Mouse (Mus musculus): Measurements from ENCODE around the gene Tsc22d4. TPM values are rescaled to one million over a fixed set of nuclear protein-coding genes. Genes with fewer than 3 reads are reported as not detected.

The Tsc22d4 gene
- polyA plus RNA-seq (2014; fragmentation: Nextera tagmentation; extraction: Ambion mirVana): 47.0 and 62.9 TPM in 2 replicates

DNA sequence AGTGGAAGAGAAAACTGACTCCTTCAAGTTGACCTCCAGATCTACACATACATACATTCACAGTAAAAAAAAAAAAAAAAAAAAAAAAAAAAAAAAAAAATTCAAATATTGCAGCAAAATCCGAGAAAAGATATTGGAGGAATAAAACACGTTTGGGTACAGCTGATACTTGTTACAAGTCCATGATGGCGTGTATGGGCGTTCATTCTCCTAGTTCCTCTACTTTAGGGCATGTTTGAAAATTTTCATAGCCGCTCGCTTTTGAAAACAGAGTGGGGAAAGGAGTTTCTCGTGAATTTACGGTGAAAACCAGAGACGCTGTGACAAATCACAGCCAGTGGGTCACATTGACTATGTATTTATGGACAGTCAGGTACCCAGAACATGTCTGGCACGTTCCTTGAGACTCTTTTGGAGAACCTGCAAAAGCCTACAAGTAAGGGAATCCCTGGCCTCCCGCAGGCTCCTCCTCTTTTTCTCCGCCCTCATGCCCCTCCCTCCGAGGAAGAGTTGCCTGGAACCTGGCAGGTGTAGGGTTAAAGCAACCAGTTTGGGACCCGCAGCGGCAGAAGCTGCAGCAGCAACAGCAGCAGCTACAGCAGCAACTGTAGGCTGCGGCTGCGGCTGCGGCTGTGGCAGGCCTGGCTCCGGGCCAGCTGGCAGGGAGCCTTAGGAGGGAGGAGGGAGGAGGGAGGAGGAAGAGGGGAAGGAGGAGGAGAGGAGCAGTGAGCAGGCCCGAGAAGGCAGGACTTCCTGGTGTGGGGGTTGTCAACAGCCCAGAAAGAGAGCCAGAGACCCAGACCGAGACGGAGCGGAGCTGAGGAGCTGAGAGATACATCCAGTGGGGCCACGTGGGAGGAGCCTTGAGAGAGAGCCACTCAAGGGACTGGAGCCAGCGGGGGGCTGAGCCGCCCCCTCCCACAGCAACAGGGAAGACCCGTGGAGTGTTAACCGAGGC is at the start of gene Tsc22d4:
TSS of gene Tsc22d4 (plus strand) at position 517 of the 958 bp plus-strand sequence.
- H3K4me1 ChIP-seq (ENCODE audit: control insufficient read depth, insufficient read depth, low read length): peaks cover 32% of the 10 kb centered on the region
- WGBS: 6% methylated on average over 28 of the region's 28 CpGs
- H3K36me3 ChIP-seq (ENCODE audit: control insufficient read depth, insufficient read depth, low read length): no peaks in the 10 kb centered on the region
- H3K9me3 ChIP-seq (ENCODE audit: control insufficient read depth, low read length): no peaks in the 10 kb centered on the region
- H3K27ac ChIP-seq (ENCODE audit: low read depth, low read length): peak within 1 kb of the TSS; percentile 86
- peak; percentile 81 for ATAC-seq (ENCODE audit: low FRiP score)
- H3K9ac ChIP-seq (ENCODE audit: low read length): peak within 1 kb of the TSS; percentile 81
- peak; percentile 98 for DNase-seq (ENCODE audit: low spot score, missing footprints)
- H3K4me2 ChIP-seq: peak within 1 kb of the TSS; percentile 97
- H3K27me3 ChIP-seq (ENCODE audit: control insufficient read depth, insufficient read depth, low read length): no peaks in the 10 kb centered on the region
- peak within 1 kb of the TSS; percentile 66 for H3K4me3 ChIP-seq (ENCODE audit: low read depth, low read length)

DNA sequence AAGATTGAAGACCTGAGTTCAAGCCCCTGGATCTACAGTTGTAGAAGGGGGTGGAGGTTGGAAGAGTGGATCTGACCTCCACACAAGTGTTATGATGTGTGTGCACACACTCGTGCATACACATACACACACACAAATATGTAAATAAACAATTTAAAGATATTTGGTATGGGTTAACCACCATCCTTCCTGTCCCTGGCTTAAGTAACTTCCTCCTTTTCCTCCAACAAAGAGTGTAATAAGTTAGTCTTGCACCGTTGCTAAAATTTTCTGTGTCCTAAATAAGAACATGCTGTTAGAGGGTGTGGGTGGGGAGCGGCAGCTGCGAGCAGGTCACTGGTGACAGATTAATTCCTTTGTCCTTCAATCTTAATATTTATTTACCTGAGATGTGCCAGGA is 49.6 kb upstream of the Tsc22d4 start:
- 83% methylated on average over 4 of the region's 4 CpGs for WGBS
- ATAC-seq (ENCODE audit: low FRiP score) (no peak), DNase-seq (ENCODE audit: low spot score, missing footprints) (no peak)
- Histone ChIP-seq H3K4me3 (ENCODE audit: low read depth, low read length) (no peak overlapping the region), H3K9ac (ENCODE audit: low read length) (no peak overlapping the region), H3K4me2 (no peak overlapping the region), H3K36me3 (ENCODE audit: control insufficient read depth, insufficient read depth, low read length) (no peaks in the 10 kb centered on the region), H3K9me3 (ENCODE audit: control insufficient read depth, low read length) (no peaks in the 10 kb centered on the region), H3K27ac (ENCODE audit: low read depth, low read length) (no peak overlapping the region), H3K27me3 (ENCODE audit: control insufficient read depth, insufficient read depth, low read length) (no peaks in the 10 kb centered on the region), H3K4me1 (ENCODE audit: control insufficient read depth, insufficient read depth, low read length) (no peaks in the 10 kb centered on the region)

DNA sequence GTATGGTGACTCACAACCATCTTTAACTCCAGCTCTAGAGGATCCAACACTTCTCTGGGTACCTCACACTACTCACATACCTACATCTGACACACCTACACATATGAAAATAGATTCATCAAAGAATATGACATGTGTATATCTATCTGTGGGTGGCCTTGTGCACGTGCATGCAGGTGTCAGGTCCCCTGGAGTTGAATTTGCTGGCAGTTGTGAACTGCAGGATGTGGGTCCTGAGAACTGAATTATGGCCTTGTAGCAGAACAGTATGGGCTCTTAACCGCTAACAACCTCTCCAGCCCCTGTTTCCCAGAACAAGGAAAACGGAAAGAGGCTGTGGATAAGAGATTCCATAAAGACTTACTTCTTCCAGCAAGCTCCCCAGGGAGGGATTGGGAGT is 46.5 kb upstream of the Tsc22d4 start:
- Histone ChIP-seq H3K4me1 (ENCODE audit: control insufficient read depth, insufficient read depth, low read length) (no peaks in the 10 kb centered on the region), H3K36me3 (ENCODE audit: control insufficient read depth, insufficient read depth, low read length) (no peaks in the 10 kb centered on the region), H3K9ac (ENCODE audit: low read length) (no peak overlapping the region), H3K4me2 (no peak overlapping the region), H3K27ac (ENCODE audit: low read depth, low read length) (no peak overlapping the region), H3K9me3 (ENCODE audit: control insufficient read depth, low read length) (no peaks in the 10 kb centered on the region), H3K27me3 (ENCODE audit: control insufficient read depth, insufficient read depth, low read length) (no peaks in the 10 kb centered on the region), H3K4me3 (ENCODE audit: low read depth, low read length) (no peak overlapping the region)
- ATAC-seq (ENCODE audit: low FRiP score): no peak
- 83% methylated on average over 3 of the region's 3 CpGs for WGBS
- no peak for DNase-seq (ENCODE audit: low spot score, missing footprints)

DNA sequence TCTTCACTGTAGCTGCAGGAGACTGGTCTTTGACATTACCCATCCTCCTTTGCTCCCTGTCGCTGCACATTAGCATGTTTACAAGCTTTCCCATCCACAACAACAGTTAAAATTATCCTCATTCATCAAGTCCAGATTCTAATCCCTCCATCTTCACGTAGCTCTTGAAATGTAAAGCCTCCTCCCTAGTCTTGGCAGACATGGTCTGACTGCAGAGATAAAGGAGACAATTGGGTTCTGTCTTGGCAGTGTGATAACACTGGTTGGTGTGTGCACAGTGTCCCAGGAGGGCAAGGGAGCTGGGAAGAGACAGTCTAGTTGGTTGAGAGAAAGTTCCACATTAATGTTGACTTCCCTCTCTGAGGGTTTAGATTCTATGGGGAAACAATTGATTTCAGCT is 45.7 kb upstream of the Tsc22d4 start:
- Histone ChIP-seq H3K36me3 (ENCODE audit: control insufficient read depth, insufficient read depth, low read length) (no peaks in the 10 kb centered on the region), H3K27ac (ENCODE audit: low read depth, low read length) (no peak overlapping the region), H3K27me3 (ENCODE audit: control insufficient read depth, insufficient read depth, low read length) (no peaks in the 10 kb centered on the region), H3K9ac (ENCODE audit: low read length) (no peak overlapping the region), H3K9me3 (ENCODE audit: control insufficient read depth, low read length) (no peaks in the 10 kb centered on the region), H3K4me2 (no peak overlapping the region), H3K4me3 (ENCODE audit: low read depth, low read length) (no peak overlapping the region), H3K4me1 (ENCODE audit: control insufficient read depth, insufficient read depth, low read length) (no peaks in the 10 kb centered on the region)
- WGBS: 58% methylated on average over 2 of the region's 2 CpGs
- no peak for DNase-seq (ENCODE audit: low spot score, missing footprints)
- ATAC-seq (ENCODE audit: low FRiP score): no peak

DNA sequence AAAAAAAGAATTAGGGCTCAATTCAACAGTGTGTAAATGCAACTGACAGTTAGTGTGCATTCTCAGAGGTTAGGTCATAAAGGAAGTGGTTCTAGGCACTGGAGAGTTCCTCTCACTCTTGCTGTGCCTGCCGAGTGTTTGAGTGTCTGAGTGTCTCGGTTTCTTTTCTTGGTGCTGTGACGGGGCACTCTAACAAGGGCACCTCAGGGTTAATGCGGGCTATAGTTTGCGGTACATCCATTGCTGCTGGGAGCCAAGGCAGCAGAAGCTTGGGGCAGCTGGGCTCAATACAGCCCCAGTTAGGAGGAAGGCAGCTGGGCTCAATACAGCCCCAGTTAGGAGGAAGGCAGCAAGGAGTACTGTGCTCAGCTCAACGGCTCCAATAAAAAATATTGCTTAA is 40.3 kb upstream of the Tsc22d4 start:
- Histone ChIP-seq H3K9ac (ENCODE audit: low read length) (no peak overlapping the region), H3K27ac (ENCODE audit: low read depth, low read length) (no peak overlapping the region), H3K36me3 (ENCODE audit: control insufficient read depth, insufficient read depth, low read length) (no peaks in the 10 kb centered on the region), H3K4me2 (no peak overlapping the region), H3K27me3 (ENCODE audit: control insufficient read depth, insufficient read depth, low read length) (no peaks in the 10 kb centered on the region), H3K4me3 (ENCODE audit: low read depth, low read length) (no peak overlapping the region), H3K9me3 (ENCODE audit: control insufficient read depth, low read length) (no peaks in the 10 kb centered on the region), H3K4me1 (ENCODE audit: control insufficient read depth, insufficient read depth, low read length) (peaks cover 6% of the 10 kb centered on the region)
- WGBS: 71% methylated on average over 6 of the region's 6 CpGs
- DNase-seq (ENCODE audit: low spot score, missing footprints) (no peak), ATAC-seq (ENCODE audit: low FRiP score) (no peak)

- ATAC-seq (ENCODE audit: low FRiP score): no peak
Measured at GRCm38 (mm10) chr5:137706913-137707633, 38.5 kb upstream of the Tsc22d4 start.

GRCm38 (mm10) chr5:137713454-137713853 is 32.1 kb upstream of the Tsc22d4 start:
- H3K4me1 ChIP-seq (ENCODE audit: control insufficient read depth, insufficient read depth, low read length): no peaks in the 10 kb centered on the region
- H3K36me3 ChIP-seq (ENCODE audit: control insufficient read depth, insufficient read depth, low read length): no peaks in the 10 kb centered on the region
- no peak overlapping the region for H3K4me2 ChIP-seq
- H3K4me3 ChIP-seq (ENCODE audit: low read depth, low read length): no peak overlapping the region
- no peak overlapping the region for H3K27ac ChIP-seq (ENCODE audit: low read depth, low read length)
- WGBS: 91% methylated on average over 5 of the region's 5 CpGs
- no peaks in the 10 kb centered on the region for H3K9me3 ChIP-seq (ENCODE audit: control insufficient read depth, low read length)
- H3K9ac ChIP-seq (ENCODE audit: low read length): no peak overlapping the region
- no peak for DNase-seq (ENCODE audit: low spot score, missing footprints)
- H3K27me3 ChIP-seq (ENCODE audit: control insufficient read depth, insufficient read depth, low read length): no peaks in the 10 kb centered on the region
- ATAC-seq (ENCODE audit: low FRiP score): no peak

More at GRCm38 (mm10) chr5:137706913-137707633, 38.5 kb upstream of the Tsc22d4 start:
- no peaks in the 10 kb centered on the region for H3K27me3 ChIP-seq (ENCODE audit: control insufficient read depth, insufficient read depth, low read length)
- no peak overlapping the region for H3K4me3 ChIP-seq (ENCODE audit: low read depth, low read length)
- 89% methylated on average over 12 of the region's 12 CpGs for WGBS
- H3K9me3 ChIP-seq (ENCODE audit: control insufficient read depth, low read length): no peaks in the 10 kb centered on the region
- no peak overlapping the region for H3K4me2 ChIP-seq
- peaks cover 6% of the 10 kb centered on the region for H3K4me1 ChIP-seq (ENCODE audit: control insufficient read depth, insufficient read depth, low read length)
- H3K27ac ChIP-seq (ENCODE audit: low read depth, low read length): no peak overlapping the region
- no peak overlapping the region for H3K9ac ChIP-seq (ENCODE audit: low read length)
- DNase-seq (ENCODE audit: low spot score, missing footprints): no peak
- no peaks in the 10 kb centered on the region for H3K36me3 ChIP-seq (ENCODE audit: control insufficient read depth, insufficient read depth, low read length)

GRCm38 (mm10) chr5:137715685-137716084 is 29.8 kb upstream of the Tsc22d4 start:
- Histone ChIP-seq H3K9me3 (ENCODE audit: control insufficient read depth, low read length) (no peaks in the 10 kb centered on the region), H3K36me3 (ENCODE audit: control insufficient read depth, insufficient read depth, low read length) (no peaks in the 10 kb centered on the region), H3K4me2 (no peak overlapping the region), H3K27me3 (ENCODE audit: control insufficient read depth, insufficient read depth, low read length) (no peaks in the 10 kb centered on the region), H3K4me1 (ENCODE audit: control insufficient read depth, insufficient read depth, low read length) (no peaks in the 10 kb centered on the region), H3K4me3 (ENCODE audit: low read depth, low read length) (no peak overlapping the region), H3K9ac (ENCODE audit: low read length) (no peak overlapping the region), H3K27ac (ENCODE audit: low read depth, low read length) (no peak overlapping the region)
- DNase-seq (ENCODE audit: low spot score, missing footprints): no peak
- 83% methylated on average over 8 of the region's 8 CpGs for WGBS
- ATAC-seq (ENCODE audit: low FRiP score): no peak
